Mouse (Mus musculus) liver, adult 2 months (tissue): ENCODE results near the gene Upk3b. TPM values are rescaled to one million over a fixed set of nuclear protein-coding genes. Genes with fewer than 3 reads are reported as not detected.
A peak's percentile ranks its signal among the peaks of the same experiment; 100 is the strongest.

ENCODE experiments used
- DNase-seq: peaks from one replicate; pipeline ENCODE4 v3.0.0-alpha.2; 2011; ENCODE audit warnings: low read depth, low spot score; ENCODE audit errors: extremely low read depth
- H3K27ac ChIP-seq: fragments of 200-500 bp; replicated peaks from 2 replicates; pipeline ENCODE4 v1.5.1; 2012; ENCODE audit warnings: low read depth, mild to moderate bottlenecking, control low read depth, inconsistent platforms, low read length; ENCODE audit not compliant: insufficient read depth
- H3K27me3 ChIP-seq: fragments of 200-500 bp; 2 replicates; pipeline ENCODE4 v1.6.1; 2012; ENCODE audit warnings: mild to moderate bottlenecking, moderate library complexity, low read length, inconsistent platforms; ENCODE audit not compliant: control insufficient read depth, insufficient read depth
- H3K36me3 ChIP-seq: fragments of 200-500 bp; 2 replicates; pipeline ENCODE4 v1.6.1; 2012; ENCODE audit warnings: low read length, inconsistent platforms; ENCODE audit not compliant: control insufficient read depth, insufficient read depth
- H3K4me1 ChIP-seq: fragments of 200-500 bp; 2 replicates; pipeline ENCODE4 v1.6.1; 2011; ENCODE audit warnings: low read length; ENCODE audit not compliant: control insufficient read depth, insufficient read depth
- H3K4me3 ChIP-seq: fragments of 200-500 bp; 2 replicates; pipeline ENCODE4 v1.5.1; 2011; ENCODE audit warnings: low read depth, mild to moderate bottlenecking, control low read depth, low read length, moderate library complexity; ENCODE audit not compliant: insufficient read depth
- H3K79me2 ChIP-seq: fragments of 200-500 bp; 2 replicates; pipeline ENCODE4 v1.6.1; 2012; ENCODE audit warnings: inconsistent platforms, mild to moderate bottlenecking, low read length, moderate library complexity; ENCODE audit not compliant: control insufficient read depth, insufficient read depth
- H3K9ac ChIP-seq: fragments of 200-500 bp; 2 replicates; pipeline ENCODE4 v1.6.1; 2012; ENCODE audit warnings: low read depth, mild to moderate bottlenecking, control low read depth, inconsistent platforms, low read length
- CTCF ChIP-seq: fragments of 200-500 bp; IDR thresholded peaks from 2 replicates; pipeline ENCODE4 v1.5.1; 2011; ENCODE audit warnings: low read depth, low read length, control low read depth
- POLR2A ChIP-seq: fragments of 200-500 bp; IDR thresholded peaks from 2 replicates; pipeline ENCODE4 v1.6.1; 2011; ENCODE audit warnings: low read length, control low read depth; ENCODE audit not compliant: insufficient read depth; ENCODE audit errors: extremely low read depth
- WGBS: fragments of 180-500 bp; shearing (Covaris S2); methylation state at CpG from one replicate; pipeline ENCODE4 v1.1.7; 2018; 5-methylcytosine and 5-hydroxymethylcytosine counted together
- polyA plus RNA-seq: library from polyadenylated mRNA; depleted of rRNA; stranded (reverse); fragments of >200 nt; gene quantifications from 2 replicates; pipeline ENCODE4 v1.2.3, GENCODE M21; 2012
- total RNA-seq: library from RNA; depleted of rRNA; stranded (reverse); fragments of >200 nt; gene quantifications from 2 replicates; pipeline ENCODE4 v1.2.3, GENCODE M21; 2014

The Upk3b gene
- total and polyA plus RNA-seq, 2 experiments: 0.55 to 1.3 TPM

DNA sequence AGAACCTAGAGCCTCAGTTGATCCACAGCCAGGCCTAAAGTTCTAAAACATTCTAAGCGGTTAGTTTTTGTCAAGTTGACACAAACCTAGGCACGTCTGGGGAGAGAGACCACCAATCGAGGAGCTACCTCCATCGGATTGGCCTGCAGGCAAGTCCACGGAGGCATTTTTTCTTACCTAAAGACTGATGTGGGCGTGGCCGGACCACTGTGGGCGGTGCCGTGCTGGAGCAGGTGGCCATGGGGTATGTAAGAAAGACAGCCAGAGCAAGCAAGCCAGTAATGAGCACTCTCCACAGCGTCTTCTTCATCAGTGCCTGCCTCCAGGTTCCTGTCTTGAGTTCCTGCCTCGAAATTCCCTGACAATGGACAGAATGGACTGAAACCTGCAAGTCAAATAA, 35.2 kb downstream of the Upk3b start:
- 67% methylated on average over 11 of the region's 11 CpGs for WGBS
- Histone ChIP-seq H3K79me2 (no peaks in the 10 kb centered on the region), H3K27me3 (no peaks in the 10 kb centered on the region), H3K9ac (no peak overlapping the region), H3K27ac (no peak overlapping the region), H3K36me3 (no peaks in the 10 kb centered on the region), H3K4me1 (no peaks in the 10 kb centered on the region), H3K4me3 (no peak overlapping the region)
- no peak for DNase-seq
- TF ChIP-seq POLR2A (no peak), CTCF (no peak)

DNA sequence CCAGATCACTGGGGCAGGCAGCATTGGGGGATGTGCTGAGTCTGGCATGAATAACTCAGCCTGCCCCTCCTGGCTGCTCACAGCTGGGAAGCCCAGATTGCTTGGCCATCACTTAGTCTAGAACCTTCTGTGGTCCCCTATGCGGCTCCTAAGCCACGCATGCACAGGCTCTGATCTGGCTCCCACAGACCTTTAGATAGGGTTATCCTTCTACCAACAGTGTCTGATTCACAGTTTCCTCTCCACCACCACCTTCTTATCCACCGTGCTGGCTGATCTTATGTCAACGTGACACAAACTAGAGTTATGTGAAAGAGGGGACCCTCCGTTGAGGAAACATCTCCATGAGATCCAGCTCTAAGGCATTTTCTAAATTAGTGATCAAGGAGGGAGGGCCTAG, 36.8 kb downstream of the Upk3b start:
- no peaks in the 10 kb centered on the region for H3K4me1 ChIP-seq
- TF ChIP-seq CTCF (no peak), POLR2A (no peak)
- H3K36me3 ChIP-seq: no peaks in the 10 kb centered on the region
- no peak overlapping the region for H3K27ac ChIP-seq
- no peaks in the 10 kb centered on the region for H3K79me2 ChIP-seq
- WGBS: 83% methylated on average over 5 of the region's 5 CpGs
- no peak for DNase-seq
- H3K27me3 ChIP-seq: no peaks in the 10 kb centered on the region
- no peak overlapping the region for H3K4me3 ChIP-seq
- no peak overlapping the region for H3K9ac ChIP-seq

DNA sequence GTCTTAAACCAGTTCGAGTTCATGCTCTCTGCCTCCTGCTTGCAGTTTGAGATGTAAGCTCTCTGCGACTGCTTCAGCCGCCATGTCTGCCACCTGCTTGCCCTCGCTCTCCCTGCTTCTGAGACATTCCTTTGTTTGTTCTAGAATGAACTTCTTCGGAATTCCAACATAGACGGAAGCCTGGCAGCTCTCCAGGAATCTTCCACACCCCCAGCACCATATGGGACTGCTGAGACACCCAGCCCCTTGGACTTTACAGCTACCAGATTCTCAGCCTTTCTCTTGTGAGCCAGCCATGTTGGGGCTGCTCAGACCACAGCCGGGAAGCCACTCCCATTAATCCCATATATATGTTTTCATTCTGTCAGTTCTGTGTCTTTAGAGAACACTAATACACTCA, 38.0 kb downstream of the Upk3b start:
- Histone ChIP-seq H3K27me3 (no peaks in the 10 kb centered on the region), H3K4me1 (no peaks in the 10 kb centered on the region)

DNA sequence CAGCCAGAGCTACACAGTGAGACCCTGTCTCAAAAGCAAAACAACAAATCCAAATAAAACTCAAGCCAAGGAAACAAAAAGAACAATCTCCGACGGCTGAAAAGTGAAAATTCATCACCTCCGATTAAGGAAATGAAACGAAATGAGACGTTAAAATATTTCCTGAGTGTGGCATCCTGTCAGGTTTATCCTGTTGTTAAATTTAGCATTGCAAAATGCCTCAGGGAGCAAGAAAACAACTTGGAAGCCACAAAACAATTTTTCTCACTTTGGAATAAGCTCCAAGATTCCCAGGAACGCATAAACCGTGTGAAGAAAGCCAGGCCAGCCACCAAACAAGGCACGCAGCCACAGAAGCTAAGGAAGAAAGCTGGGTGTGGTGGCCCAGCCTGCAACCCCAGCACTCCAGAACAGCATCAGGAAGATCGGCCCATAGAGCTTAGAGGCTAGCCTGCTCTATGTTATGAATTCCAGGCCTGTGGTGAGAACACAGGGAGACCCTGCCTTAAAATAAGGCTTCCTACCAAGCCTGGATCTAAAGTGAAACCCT, 38.8 kb downstream of the Upk3b start:
- Histone ChIP-seq H3K9ac (no peak overlapping the region; the same call in 1 of the 2 replicates), H3K27me3 (no peaks in the 10 kb centered on the region), H3K27ac (peak overlapping the region; percentile 60), H3K36me3 (no peaks in the 10 kb centered on the region), H3K79me2 (no peaks in the 10 kb centered on the region), H3K4me3 (no peak overlapping the region), H3K4me1 (no peaks in the 10 kb centered on the region)
- WGBS: 71% methylated on average over 9 of the region's 9 CpGs
- no peak for TF ChIP-seq CTCF
- TF ChIP-seq POLR2A: no peak
- DNase-seq: no peak

More for the DNA sequence above, 38.0 kb downstream of the Upk3b start:
- H3K27ac ChIP-seq: no peak overlapping the region
- no peaks in the 10 kb centered on the region for H3K36me3 ChIP-seq
- no peaks in the 10 kb centered on the region for H3K79me2 ChIP-seq
- WGBS: 56% methylated on average over 7 of the region's 7 CpGs
- no peak for DNase-seq
- TF ChIP-seq CTCF (no peak), POLR2A (no peak)
- H3K9ac ChIP-seq: no peak overlapping the region
- no peak overlapping the region for H3K4me3 ChIP-seq

DNA sequence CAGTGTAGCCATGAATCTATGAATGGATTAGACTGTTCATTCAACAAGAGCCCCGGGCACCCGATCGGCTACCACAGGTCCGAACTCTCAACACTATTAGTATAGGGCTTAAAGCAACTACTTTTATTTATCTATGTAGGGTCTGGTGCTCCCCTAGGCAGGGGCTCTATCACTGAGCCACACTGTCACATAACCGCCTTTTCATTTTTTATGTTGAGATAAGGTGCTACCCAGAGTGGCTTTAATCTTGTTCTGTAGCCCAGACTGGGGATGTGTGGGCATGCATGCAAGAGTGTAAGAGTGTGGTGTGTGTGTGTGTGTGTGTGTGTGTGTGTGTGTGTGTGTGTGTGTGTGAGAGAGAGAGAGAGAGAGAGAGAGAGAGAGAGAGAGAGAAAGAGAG, 39.8 kb downstream of the Upk3b start:
- Histone ChIP-seq H3K9ac (no peak overlapping the region), H3K27me3 (no peaks in the 10 kb centered on the region), H3K36me3 (no peaks in the 10 kb centered on the region), H3K4me3 (no peak overlapping the region), H3K4me1 (no peaks in the 10 kb centered on the region), H3K79me2 (no peaks in the 10 kb centered on the region), H3K27ac (no peak overlapping the region)
- no peak for TF ChIP-seq CTCF
- 97% methylated on average over 5 of the region's 5 CpGs for WGBS
- DNase-seq: no peak

DNA sequence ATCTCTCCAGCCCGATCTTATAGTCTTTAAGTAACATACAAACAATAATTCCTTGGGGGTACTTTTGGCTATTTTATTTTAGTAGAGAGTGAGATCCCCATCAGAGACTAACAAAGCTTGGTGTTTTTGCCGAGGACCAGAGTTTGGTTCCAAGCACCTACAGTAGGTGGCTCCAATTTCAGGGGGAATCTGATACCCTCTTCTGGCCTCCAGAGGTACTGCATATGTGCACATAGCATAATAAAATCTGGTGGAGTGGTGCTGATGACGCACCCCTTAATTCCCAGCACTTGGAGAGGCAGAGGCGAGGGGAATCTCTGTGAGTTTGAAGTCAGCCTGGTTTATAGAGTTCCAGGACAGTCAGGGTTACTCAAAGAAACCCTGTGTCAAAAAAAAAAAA, 44.0 kb downstream of the Upk3b start:
- DNase-seq: no peak
- no peaks in the 10 kb centered on the region for H3K79me2 ChIP-seq
- H3K4me3 ChIP-seq: no peak overlapping the region
- no peaks in the 10 kb centered on the region for H3K36me3 ChIP-seq
- H3K9ac ChIP-seq: no peak overlapping the region
- H3K27me3 ChIP-seq: 0 out of 2 replicates have a peak, but pooled peaks cover 6% of the 10 kb centered on the region
- peaks cover 2% of the 10 kb centered on the region for H3K4me1 ChIP-seq
- H3K27ac ChIP-seq: no peak overlapping the region
- no peak for TF ChIP-seq POLR2A
- 88% methylated on average over 4 of the region's 4 CpGs for WGBS
